Mouse (Mus musculus): Measurements from ENCODE around the gene Olfr1090. TPM values are rescaled to one million over a fixed set of nuclear protein-coding genes. Genes with fewer than 3 reads are reported as not detected.

Gene Olfr1090
- not detected for total RNA-seq (2021)

- intact Hi-C loops (cut with DNase I): no loop called here
- DNase-seq: no peak
These were observed at the start of gene Olfr1090 for GRCm38 (mm10) chr2:86758893-86759292. Olfr1090 (minus strand) TSS chr2:86758993.

DNA sequence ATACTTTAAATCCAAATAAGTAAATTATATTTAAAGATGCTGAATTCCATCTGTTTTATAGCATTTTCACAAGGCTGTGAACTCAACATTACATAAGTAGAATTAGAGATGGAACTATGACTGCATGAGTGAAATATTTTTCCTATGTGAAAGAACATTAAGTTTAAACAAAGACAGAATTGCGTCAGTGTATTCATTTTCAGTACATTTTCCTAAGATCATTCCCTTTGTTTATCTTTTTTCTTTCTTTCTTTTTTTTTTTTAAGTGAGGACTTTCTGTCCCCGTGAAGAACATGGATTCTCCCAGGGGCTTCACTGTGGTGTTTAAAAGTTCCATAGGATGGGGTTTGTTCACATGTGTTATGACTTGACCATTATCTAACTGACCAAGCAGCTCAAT lies 23.4 kb upstream of the Olfr1090 start, which contains the start of gene Olfr1093:
Gene Olfr1093, plus strand, starts transcription at position 301 of the 400 bp plus-strand sequence.
- intact Hi-C loops (cut with DNase I): no loop called here
- no peak for DNase-seq

- intact Hi-C loops (cut with DNase I): no loop called here
- no peak for DNase-seq
These were observed 2.3 kb upstream of the Olfr1090 start for GRCm38 (mm10) chr2:86761050-86761449.

GRCm38 (mm10) chr2:86733601-86734000 lies 25.2 kb downstream of the Olfr1090 start, which contains the start of gene Olfr1089:
Olfr1089 (minus strand) TSS chr2:86733701.
- no peak for DNase-seq
- intact Hi-C loops (cut with DNase I): no loop called here

Other genes with a start within 250 kb of the Olfr1090 start
- not detected for gene Olfr1079, start 216.5 kb downstream of the Olfr1090 start, total RNA-seq (2021)
- not detected for gene Olfr1080, start 200.8 kb downstream of the Olfr1090 start, total RNA-seq (2021)
- gene Olfr1082, start 160.0 kb downstream of the Olfr1090 start, total RNA-seq (2021): not detected
- not detected for gene Olfr1084, start 119.3 kb downstream of the Olfr1090 start, total RNA-seq (2021)
- not detected for gene Olfr1085, start 97.0 kb downstream of the Olfr1090 start, total RNA-seq (2021)
- not detected for gene Olfr1086, start 78.9 kb downstream of the Olfr1090 start, total RNA-seq (2021)
- gene Olfr1087, start 60.6 kb downstream of the Olfr1090 start, total RNA-seq (2021): not detected
- gene Olfr1089, start 25.3 kb downstream of the Olfr1090 start, total RNA-seq (2021): not detected
- not detected for gene Olfr1093, start 23.5 kb upstream of the Olfr1090 start, total RNA-seq (2021)
- gene Olfr141, start 51.0 kb upstream of the Olfr1090 start, total RNA-seq (2021): not detected
- gene Olfr1094, start 65.7 kb upstream of the Olfr1090 start, total RNA-seq (2021): not detected
- not detected for gene Olfr1095, start 92.7 kb upstream of the Olfr1090 start, total RNA-seq (2021)
- gene Gm13723, start 115.8 kb upstream of the Olfr1090 start, total RNA-seq (2021): not detected
- not detected for gene Olfr1097, start 133.2 kb upstream of the Olfr1090 start, total RNA-seq (2021)
- not detected for gene Olfr1098, start 165.6 kb upstream of the Olfr1090 start, total RNA-seq (2021)
- not detected for gene Olfr1099, start 201.7 kb upstream of the Olfr1090 start, total RNA-seq (2021)
- not detected for gene Olfr1100, start 221.0 kb upstream of the Olfr1090 start, total RNA-seq (2021)
- gene Olfr1101, start 232.2 kb upstream of the Olfr1090 start, total RNA-seq (2021): not detected
- gene Olfr1102, start 239.4 kb upstream of the Olfr1090 start, total RNA-seq (2021): not detected